Mouse (Mus musculus) liver, adult 2 months (tissue): Measurements from ENCODE around the gene Fis1. TPM values are rescaled to one million over a fixed set of nuclear protein-coding genes. Genes with fewer than 3 reads are reported as not detected.
"Not testable (repeated sequence)": the region's sequence is repeated elsewhere in the genome, so short reads cannot be mapped to it uniquely, and the experiment has no call there.

ENCODE experiments used
- DNase-seq: peaks from one replicate; pipeline ENCODE4 v3.0.0-alpha.2; 2011; ENCODE audit warnings: low read depth, low spot score; ENCODE audit errors: extremely low read depth
- H3K27ac ChIP-seq: fragments of 200-500 bp; replicated peaks from 2 replicates; pipeline ENCODE4 v1.5.1; 2012; ENCODE audit warnings: low read depth, mild to moderate bottlenecking, control low read depth, inconsistent platforms, low read length; ENCODE audit not compliant: insufficient read depth
- H3K27me3 ChIP-seq: fragments of 200-500 bp; 2 replicates; pipeline ENCODE4 v1.6.1; 2012; ENCODE audit warnings: mild to moderate bottlenecking, moderate library complexity, low read length, inconsistent platforms; ENCODE audit not compliant: control insufficient read depth, insufficient read depth
- H3K36me3 ChIP-seq: fragments of 200-500 bp; 2 replicates; pipeline ENCODE4 v1.6.1; 2012; ENCODE audit warnings: low read length, inconsistent platforms; ENCODE audit not compliant: control insufficient read depth, insufficient read depth
- H3K4me1 ChIP-seq: fragments of 200-500 bp; 2 replicates; pipeline ENCODE4 v1.6.1; 2011; ENCODE audit warnings: low read length; ENCODE audit not compliant: control insufficient read depth, insufficient read depth
- H3K4me3 ChIP-seq: fragments of 200-500 bp; 2 replicates; pipeline ENCODE4 v1.5.1; 2011; ENCODE audit warnings: low read depth, mild to moderate bottlenecking, control low read depth, low read length, moderate library complexity; ENCODE audit not compliant: insufficient read depth
- H3K79me2 ChIP-seq: fragments of 200-500 bp; 2 replicates; pipeline ENCODE4 v1.6.1; 2012; ENCODE audit warnings: inconsistent platforms, mild to moderate bottlenecking, low read length, moderate library complexity; ENCODE audit not compliant: control insufficient read depth, insufficient read depth
- H3K9ac ChIP-seq: fragments of 200-500 bp; 2 replicates; pipeline ENCODE4 v1.6.1; 2012; ENCODE audit warnings: low read depth, mild to moderate bottlenecking, control low read depth, inconsistent platforms, low read length
- CTCF ChIP-seq: fragments of 200-500 bp; IDR thresholded peaks from 2 replicates; pipeline ENCODE4 v1.5.1; 2011; ENCODE audit warnings: low read depth, low read length, control low read depth
- POLR2A ChIP-seq: fragments of 200-500 bp; IDR thresholded peaks from 2 replicates; pipeline ENCODE4 v1.6.1; 2011; ENCODE audit warnings: low read length, control low read depth; ENCODE audit not compliant: insufficient read depth; ENCODE audit errors: extremely low read depth
- WGBS: fragments of 180-500 bp; shearing (Covaris S2); methylation state at CpG from one replicate; pipeline ENCODE4 v1.1.7; 2018; 5-methylcytosine and 5-hydroxymethylcytosine counted together
- polyA plus RNA-seq: library from polyadenylated mRNA; depleted of rRNA; stranded (reverse); fragments of >200 nt; gene quantifications from 2 replicates; pipeline ENCODE4 v1.2.3, GENCODE M21; 2012
- total RNA-seq: library from RNA; depleted of rRNA; stranded (reverse); fragments of >200 nt; gene quantifications from 2 replicates; pipeline ENCODE4 v1.2.3, GENCODE M21; 2014

The Fis1 gene
- total and polyA plus RNA-seq, 2 experiments: 112 to 115 TPM

- H3K9ac ChIP-seq: no peak overlapping the region
- 81% methylated on average over 12 of the region's 12 CpGs for WGBS
- no peaks in the 10 kb centered on the region for H3K79me2 ChIP-seq
- TF ChIP-seq CTCF (no peak), POLR2A (no peak)
- no peaks in the 10 kb centered on the region for H3K4me1 ChIP-seq
- no peak for DNase-seq
- H3K36me3 ChIP-seq: no peaks in the 10 kb centered on the region
- H3K4me3 ChIP-seq: no peak overlapping the region
- no peaks in the 10 kb centered on the region for H3K27me3 ChIP-seq
- H3K27ac ChIP-seq: no peak overlapping the region
Measured at GRCm38 (mm10) chr5:136945084-136945483, 8.0 kb upstream of the Fis1 start.

GRCm38 (mm10) chr5:136947874-136948273 lies 5.2 kb upstream of the Fis1 start:
- TF ChIP-seq CTCF (no peak), POLR2A (no peak)
- Histone ChIP-seq H3K79me2 (no peaks in the 10 kb centered on the region), H3K27me3 (no peaks in the 10 kb centered on the region), H3K36me3 (no peaks in the 10 kb centered on the region), H3K4me1 (no peaks in the 10 kb centered on the region), H3K9ac (no peak overlapping the region), H3K27ac (no peak overlapping the region), H3K4me3 (no peak overlapping the region)
- no peak for DNase-seq

GRCm38 (mm10) chr5:136949551-136950336 lies 3.3 kb upstream of the Fis1 start:
- H3K9ac ChIP-seq, H3K4me3 ChIP-seq, H3K27me3 ChIP-seq, H3K36me3 ChIP-seq, H3K4me1 ChIP-seq, H3K27ac ChIP-seq, H3K79me2 ChIP-seq: not testable (repeated sequence)
- DNase-seq: peak; percentile 41
- WGBS: 72% methylated on average over 14 of the region's 14 CpGs

- Histone ChIP-seq H3K27me3 (no peaks in the 10 kb centered on the region), H3K27ac (no peak overlapping the region), H3K4me3 (no peak overlapping the region), H3K79me2 (peaks cover 13% of the 10 kb centered on the region; the same call in 1 of the 2 replicates), H3K4me1 (peaks cover 11% of the 10 kb centered on the region), H3K36me3 (no peaks in the 10 kb centered on the region), H3K9ac (no peak overlapping the region)
- WGBS: 93% methylated on average over 6 of the region's 6 CpGs
- TF ChIP-seq POLR2A: no peak
- TF ChIP-seq CTCF: no peak
- DNase-seq: no peak
Measured at GRCm38 (mm10) chr5:136950521-136950920, 2.6 kb upstream of the Fis1 start.

- no peaks in the 10 kb centered on the region for H3K27me3 ChIP-seq
- TF ChIP-seq POLR2A (no peak), CTCF (no peak)
- peaks cover 20% of the 10 kb centered on the region; the same call in 1 of the 2 replicates for H3K79me2 ChIP-seq
- H3K36me3 ChIP-seq: no peaks in the 10 kb centered on the region
- DNase-seq: no peak
- WGBS: 68% methylated on average over 4 of the region's 4 CpGs
- H3K27ac ChIP-seq: no peak overlapping the region
- H3K4me3 ChIP-seq: no peak overlapping the region
- H3K4me1 ChIP-seq: peaks cover 17% of the 10 kb centered on the region
- H3K9ac ChIP-seq: no peak overlapping the region
Measured at GRCm38 (mm10) chr5:136952153-136952552, 922 bp upstream of the Fis1 start.

GRCm38 (mm10) chr5:136953440-136953951 lies 421 bp downstream of the Fis1 start:
- H3K79me2 ChIP-seq: peaks cover 20% of the 10 kb centered on the region; the same call in 1 of the 2 replicates
- DNase-seq: peak; percentile 87
- no peaks in the 10 kb centered on the region for H3K36me3 ChIP-seq
- peak overlapping the region; percentile 73 for H3K9ac ChIP-seq
- WGBS: under 1% methylated on average over 12 of the region's 12 CpGs
- no peak for TF ChIP-seq CTCF
- no peak for TF ChIP-seq POLR2A
- peak overlapping the region; percentile 63 for H3K27ac ChIP-seq
- peaks cover 19% of the 10 kb centered on the region for H3K4me1 ChIP-seq
- no peaks in the 10 kb centered on the region for H3K27me3 ChIP-seq
- peak overlapping the region; percentile 57 for H3K4me3 ChIP-seq
